ENCODE assay signal across 21 mouse cellular contexts in the genomic region with DNA sequence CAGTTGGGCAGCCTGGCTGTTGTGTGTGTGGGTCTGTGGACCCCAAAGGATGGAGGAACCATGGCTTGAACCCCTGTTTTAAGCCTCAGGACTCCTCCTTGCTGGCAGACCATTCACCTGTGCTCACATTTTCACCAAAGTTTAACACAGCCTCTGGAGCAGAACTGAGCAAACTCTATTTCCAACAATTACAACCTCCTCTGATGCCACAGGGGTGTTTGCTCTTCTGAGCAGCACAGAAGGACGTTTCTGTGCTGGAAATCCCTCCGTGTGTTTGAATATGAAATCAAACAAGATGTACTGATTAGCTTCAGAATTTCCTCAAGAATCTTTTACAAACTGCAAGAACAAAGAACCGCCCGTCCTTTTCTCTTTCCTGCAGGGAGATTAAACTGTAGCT. TPM values are rescaled to one million over a fixed set of nuclear protein-coding genes. Genes with fewer than 3 reads are reported as not detected.
"Had no signal": no experiment of that assay in that cellular context is flagged by ENCODE, and none has a peak within 500 bp of the region (broad histone marks: within the 10 kb centered on the region; RNA-seq: fewer than 3 reads in every experiment).

No protein-coding gene starts in this region.

- ATAC-seq: intestine, embryonic 15.5 days; liver, embryonic 12.5 days; midbrain, embryonic 13.5 days; midbrain, embryonic 16.5 days had no signal

- H3K4me2 ChIP-seq: intestine, embryonic 15.5 days; limb, embryonic 13.5 days; liver, embryonic 12.5 days; liver, embryonic 15.5 days; midbrain, embryonic 13.5 days; neural tube, embryonic 13.5 days had no signal

- H3K9me3 ChIP-seq: intestine, embryonic 15.5 days; limb, embryonic 10.5 days; limb, embryonic 13.5 days; liver, embryonic 12.5 days; liver, embryonic 15.5 days; midbrain, embryonic 10.5 days; midbrain, embryonic 13.5 days; neural tube, embryonic 13.5 days had no signal

- DNase-seq: kidney, adult 11 months; kidney, adult 8-10 months; kidney, postnatal 25 days; layer of hippocampus, adult 9-11 months; liver; lung, adult 18-20 months; retina, postnatal 1 day; right cerebral cortex, postnatal 25 days; thymus, postnatal 25 days had no signal

- H3K9ac ChIP-seq: intestine, embryonic 15.5 days; limb, embryonic 13.5 days; liver, embryonic 12.5 days; liver, embryonic 15.5 days; midbrain, embryonic 13.5 days; neural tube, embryonic 13.5 days had no signal

- H3K27ac ChIP-seq: intestine, embryonic 15.5 days; layer of hippocampus, adult 2 months; limb, embryonic 10.5 days; limb, embryonic 13.5 days; liver, embryonic 12.5 days; liver, embryonic 15.5 days; midbrain, embryonic 10.5 days; midbrain, embryonic 13.5 days; neural tube, embryonic 13.5 days had no signal

- H3K27me3 ChIP-seq: intestine, embryonic 15.5 days; limb, embryonic 13.5 days; liver, embryonic 12.5 days; liver, embryonic 15.5 days; megakaryocyte, embryonic 14.5 days; midbrain, embryonic 13.5 days; neural tube, embryonic 13.5 days had no signal

- H3K4me3 ChIP-seq: intestine, embryonic 15.5 days; layer of hippocampus, adult 2 months; limb, embryonic 10.5 days; limb, embryonic 13.5 days; liver, embryonic 12.5 days; liver, embryonic 15.5 days; megakaryocyte, embryonic 14.5 days; midbrain, embryonic 10.5 days; midbrain, embryonic 13.5 days; myocyte; neural tube, embryonic 13.5 days had no signal

- H3K4me1 ChIP-seq: intestine, embryonic 15.5 days; limb, embryonic 10.5 days; limb, embryonic 13.5 days; liver, embryonic 12.5 days; liver, embryonic 15.5 days; megakaryocyte, embryonic 14.5 days; midbrain, embryonic 13.5 days; neural tube, embryonic 13.5 days had no signal

- H3K36me3 ChIP-seq: intestine, embryonic 15.5 days; limb, embryonic 10.5 days; limb, embryonic 13.5 days; liver, embryonic 12.5 days; liver, embryonic 15.5 days; midbrain, embryonic 10.5 days; midbrain, embryonic 13.5 days; neural tube, embryonic 13.5 days had no signal

RNA-seq across cellular contexts. Expression of gene Olfm4, which starts 5.9 kb away (rescaled TPM):
- polyA plus RNA-seq: myocyte had no signal
